Mouse (Mus musculus): ENCODE data around the gene Slc25a21. TPM values are rescaled to one million over a fixed set of nuclear protein-coding genes. Genes with fewer than 3 reads are reported as not detected.

The Slc25a21 gene
- polyA plus RNA-seq, 1 experiment from 2014 or later: 1.2 TPM

DNA sequence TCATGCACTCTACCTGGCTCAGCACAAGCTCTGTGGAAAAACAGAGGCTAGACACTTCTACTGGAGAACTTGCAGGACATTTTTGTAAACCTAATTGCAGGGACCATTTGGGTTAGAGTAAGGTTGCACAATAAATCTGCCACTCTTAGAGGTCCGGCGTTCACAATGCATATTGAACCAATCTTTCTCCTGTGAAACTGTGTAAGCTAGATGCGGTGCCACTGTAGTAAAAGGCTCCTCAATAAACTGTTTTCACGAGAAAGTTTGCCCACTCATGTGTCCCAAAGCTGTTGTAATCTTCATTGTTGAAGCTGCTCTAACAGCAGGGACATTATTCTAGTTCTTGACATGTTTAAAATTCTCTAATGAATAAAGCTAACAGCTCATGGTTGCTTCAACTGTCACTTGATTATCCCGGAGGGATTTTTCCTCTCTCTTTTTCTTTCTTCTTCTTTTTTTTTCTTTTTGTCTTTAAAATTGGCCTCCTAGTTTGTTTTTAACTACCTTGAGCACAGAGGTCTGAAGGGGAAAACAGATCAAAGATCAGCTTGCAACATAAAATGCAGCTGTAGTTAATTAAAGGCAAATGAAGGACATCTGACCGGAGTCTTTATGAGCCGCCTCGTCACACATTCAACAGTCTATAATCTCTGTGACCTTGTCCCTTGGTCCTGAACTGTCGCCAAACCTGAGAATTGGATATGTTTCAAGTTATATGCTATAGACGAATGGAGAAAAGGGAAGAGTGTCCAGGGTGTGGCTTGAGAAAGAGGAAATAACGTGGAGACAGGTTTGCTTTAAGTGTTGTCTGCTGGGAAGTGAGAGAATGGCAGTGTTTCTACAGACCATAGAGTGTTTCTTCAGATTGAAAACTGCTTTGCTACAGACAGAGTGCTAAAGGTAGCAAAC is 245.3 kb downstream of the Slc25a21 start:
- Histone ChIP-seq H3K9ac (ENCODE audit: low read length) (no peak overlapping the region), H3K4me1 (replicated peaks; ENCODE audit: control insufficient read depth, insufficient read depth) (no peaks in the 10 kb centered on the region), H3K4me3 (ENCODE audit: low read depth, low read length) (no peak overlapping the region), H3K36me3 (ENCODE audit: control insufficient read depth, insufficient read depth, low read length) (no peaks in the 10 kb centered on the region), H3K27me3 (ENCODE audit: control insufficient read depth, insufficient read depth, low read length) (no peaks in the 10 kb centered on the region), H3K9me3 (ENCODE audit: control insufficient read depth, low read length) (no peaks in the 10 kb centered on the region), H3K4me2 (replicated peaks; ENCODE audit: low read depth) (no peak overlapping the region), H3K27ac (replicated peaks) (no peak overlapping the region)
- DNase-seq (ENCODE audit: low spot score) (no peak), ATAC-seq (ENCODE audit: low FRiP score, low TSS enrichment) (no peak)
- TF ChIP-seq CTCF (IDR thresholded peaks at IDR 0.05; ENCODE audit: low read depth) (no peak), EP300 (optimal IDR thresholded peaks at IDR 0.05) (no peak)
- 54% methylated on average over 11 of the region's 11 CpGs for WGBS

DNA sequence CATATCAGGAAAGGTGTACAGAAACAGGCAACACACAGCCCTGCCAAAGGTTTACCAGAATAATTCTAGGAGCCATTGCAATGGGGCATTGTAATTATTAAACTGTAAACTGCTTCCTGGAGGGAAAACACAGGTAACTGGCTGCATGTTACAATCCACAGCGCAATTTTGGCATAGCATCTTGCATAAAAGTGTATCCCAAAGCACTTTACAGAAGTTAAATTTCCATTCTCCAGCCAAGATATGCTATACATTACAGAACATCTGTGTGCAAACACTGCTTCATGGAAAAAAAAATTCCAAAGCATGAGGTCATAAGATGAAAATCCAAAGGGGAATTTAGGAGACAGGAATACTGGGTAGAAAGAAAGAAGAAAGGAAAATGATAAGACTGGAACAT is 253.0 kb downstream of the Slc25a21 start:
- Histone ChIP-seq H3K9ac (ENCODE audit: low read length) (no peak overlapping the region), H3K36me3 (ENCODE audit: control insufficient read depth, insufficient read depth, low read length) (no peaks in the 10 kb centered on the region), H3K27ac (replicated peaks) (no peak overlapping the region), H3K4me3 (ENCODE audit: low read depth, low read length) (no peak overlapping the region), H3K27me3 (ENCODE audit: control insufficient read depth, insufficient read depth, low read length) (no peaks in the 10 kb centered on the region), H3K9me3 (ENCODE audit: control insufficient read depth, low read length) (no peaks in the 10 kb centered on the region), H3K4me1 (replicated peaks; ENCODE audit: control insufficient read depth, insufficient read depth) (no peaks in the 10 kb centered on the region), H3K4me2 (replicated peaks; ENCODE audit: low read depth) (no peak overlapping the region)
- whole genome bisulfite sequencing: 76% methylated on average over 1 of the region's 1 CpGs
- ATAC-seq (ENCODE audit: low FRiP score, low TSS enrichment) (no peak), DNase-seq (ENCODE audit: low spot score) (no peak)
- no peak for TF ChIP-seq CTCF (IDR thresholded peaks at IDR 0.05; ENCODE audit: low read depth)
- no peak for TF ChIP-seq EP300 (optimal IDR thresholded peaks at IDR 0.05)

DNA sequence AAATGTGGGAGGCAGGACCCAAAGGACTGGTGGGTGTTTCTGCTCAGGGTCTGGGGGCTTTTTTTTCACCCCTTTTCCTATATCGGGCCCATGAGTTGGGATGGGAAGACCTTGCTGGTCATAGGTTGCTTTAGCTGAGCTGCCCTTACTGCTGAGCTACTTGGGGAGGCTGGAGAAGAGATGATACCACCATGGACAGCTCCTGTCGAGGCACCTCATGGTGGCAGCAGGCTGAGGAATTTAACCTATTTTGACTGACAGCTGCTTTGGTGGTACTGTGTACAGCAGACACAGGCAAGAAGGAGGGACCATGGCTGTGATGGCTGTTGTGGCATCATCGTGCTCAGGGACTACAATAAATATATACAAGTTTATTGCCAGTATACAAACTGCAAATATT is 256.4 kb downstream of the Slc25a21 start:
- no peak for TF ChIP-seq CTCF (IDR thresholded peaks at IDR 0.05; ENCODE audit: low read depth)
- TF ChIP-seq EP300 (optimal IDR thresholded peaks at IDR 0.05): no peak
- no peak for ATAC-seq (ENCODE audit: low FRiP score, low TSS enrichment)
- Histone ChIP-seq H3K4me3 (ENCODE audit: low read depth, low read length) (no peak overlapping the region), H3K36me3 (ENCODE audit: control insufficient read depth, insufficient read depth, low read length) (no peaks in the 10 kb centered on the region), H3K4me1 (replicated peaks; ENCODE audit: control insufficient read depth, insufficient read depth) (no peaks in the 10 kb centered on the region), H3K9ac (ENCODE audit: low read length) (no peak overlapping the region), H3K4me2 (replicated peaks; ENCODE audit: low read depth) (no peak overlapping the region), H3K27me3 (ENCODE audit: control insufficient read depth, insufficient read depth, low read length) (no peaks in the 10 kb centered on the region), H3K27ac (replicated peaks) (no peak overlapping the region), H3K9me3 (ENCODE audit: control insufficient read depth, low read length) (no peaks in the 10 kb centered on the region)
- WGBS: 51% methylated on average over 3 of the region's 3 CpGs
- DNase-seq (ENCODE audit: low spot score): no peak

DNA sequence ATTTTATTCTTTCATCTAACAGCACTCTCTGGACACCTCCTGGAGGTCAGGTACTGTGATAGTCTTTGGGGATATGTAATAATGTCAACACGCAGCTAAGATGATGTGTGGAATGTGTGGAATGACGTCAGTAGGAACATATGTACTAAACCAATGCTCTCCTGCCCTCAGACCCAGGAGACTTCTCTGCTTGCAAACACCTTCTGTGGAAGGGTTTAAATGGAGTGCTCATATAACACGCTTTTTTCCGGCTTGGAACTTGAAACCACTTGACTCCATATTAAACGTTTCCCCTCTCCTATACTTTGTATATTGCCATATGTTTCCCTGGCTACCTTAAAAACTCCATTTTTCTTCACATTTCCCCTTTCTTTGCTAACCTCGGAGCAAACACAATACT is 279.1 kb downstream of the Slc25a21 start:
- Histone ChIP-seq H3K9me3 (ENCODE audit: control insufficient read depth, low read length) (no peaks in the 10 kb centered on the region), H3K4me3 (ENCODE audit: low read depth, low read length) (no peak overlapping the region), H3K27ac (replicated peaks) (no peak overlapping the region), H3K36me3 (ENCODE audit: control insufficient read depth, insufficient read depth, low read length) (no peaks in the 10 kb centered on the region), H3K4me2 (replicated peaks; ENCODE audit: low read depth) (no peak overlapping the region), H3K4me1 (replicated peaks; ENCODE audit: control insufficient read depth, insufficient read depth) (no peaks in the 10 kb centered on the region), H3K27me3 (ENCODE audit: control insufficient read depth, insufficient read depth, low read length) (no peaks in the 10 kb centered on the region), H3K9ac (ENCODE audit: low read length) (no peak overlapping the region)
- no peak for TF ChIP-seq EP300 (optimal IDR thresholded peaks at IDR 0.05)
- no peak for TF ChIP-seq CTCF (IDR thresholded peaks at IDR 0.05; ENCODE audit: low read depth)
- WGBS: 73% methylated on average over 6 of the region's 6 CpGs
- no peak for DNase-seq (ENCODE audit: low spot score)
- no peak for ATAC-seq (ENCODE audit: low FRiP score, low TSS enrichment)

DNA sequence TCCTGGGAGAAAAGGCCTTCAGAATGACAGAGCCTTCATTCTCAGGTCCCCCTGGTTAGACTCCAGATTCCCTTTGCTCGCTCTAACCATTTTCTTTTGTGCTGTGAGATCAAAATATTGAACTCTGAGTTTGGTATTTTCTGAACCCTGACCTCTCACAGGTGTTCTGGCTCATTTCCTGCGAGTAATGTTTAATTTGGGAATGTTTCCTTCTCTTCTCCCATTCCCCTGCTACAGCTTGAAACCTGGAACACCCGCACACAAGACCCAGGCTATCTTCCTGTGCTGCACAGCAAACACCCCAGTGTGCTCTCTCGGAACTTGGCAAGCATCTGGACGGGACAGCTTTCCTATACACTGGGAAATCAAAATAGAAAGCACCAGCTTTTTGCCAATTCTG is 290.8 kb downstream of the Slc25a21 start:
- no peak overlapping the region for H3K9ac ChIP-seq (ENCODE audit: low read length)
- no peak for TF ChIP-seq CTCF (IDR thresholded peaks at IDR 0.05; ENCODE audit: low read depth)
- no peak for TF ChIP-seq EP300 (optimal IDR thresholded peaks at IDR 0.05)
- no peak overlapping the region for H3K4me3 ChIP-seq (ENCODE audit: low read depth, low read length)
- H3K4me1 ChIP-seq (replicated peaks; ENCODE audit: control insufficient read depth, insufficient read depth): no peaks in the 10 kb centered on the region
- WGBS: 51% methylated on average over 5 of the region's 5 CpGs
- no peak overlapping the region for H3K4me2 ChIP-seq (replicated peaks; ENCODE audit: low read depth)
- no peak overlapping the region for H3K27ac ChIP-seq (replicated peaks)
- DNase-seq (ENCODE audit: low spot score) (no peak), ATAC-seq (ENCODE audit: low FRiP score, low TSS enrichment) (no peak)
- H3K27me3 ChIP-seq (ENCODE audit: control insufficient read depth, insufficient read depth, low read length): no peaks in the 10 kb centered on the region
- no peaks in the 10 kb centered on the region for H3K9me3 ChIP-seq (ENCODE audit: control insufficient read depth, low read length)
- H3K36me3 ChIP-seq (ENCODE audit: control insufficient read depth, insufficient read depth, low read length): no peaks in the 10 kb centered on the region

DNA sequence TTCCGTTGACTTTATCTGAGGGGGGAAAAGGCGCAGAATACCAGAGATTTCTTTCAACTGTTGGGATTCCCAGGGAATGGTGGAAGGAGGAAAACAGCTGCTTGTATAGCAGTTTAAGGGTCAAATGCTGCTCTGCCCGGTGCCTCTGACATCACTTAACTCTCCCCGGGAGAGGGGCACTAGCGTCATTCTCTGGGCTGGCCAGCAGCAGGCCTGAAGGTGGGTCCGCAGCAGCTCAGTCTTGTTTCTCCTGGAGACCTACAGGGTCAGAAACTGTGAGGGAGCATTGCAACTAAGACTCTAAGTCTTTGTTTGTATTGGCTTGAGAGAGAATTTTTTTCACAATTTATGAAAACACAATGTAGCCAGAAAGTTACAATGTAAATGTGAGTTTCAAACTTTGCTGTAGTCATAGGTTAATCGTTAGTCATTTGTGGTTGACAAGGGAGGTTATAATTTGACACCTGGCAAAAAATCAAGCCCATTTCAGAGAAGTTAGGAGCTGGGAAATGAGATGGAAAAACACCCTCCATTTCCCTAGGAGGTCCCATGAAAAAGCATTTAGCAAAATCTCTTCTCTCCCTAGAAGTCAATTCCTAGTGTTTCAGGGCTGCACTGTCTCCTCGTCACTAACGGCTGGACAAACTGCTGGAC is 291.5 kb downstream of the Slc25a21 start:
- Histone ChIP-seq H3K9me3 (ENCODE audit: control insufficient read depth, low read length) (no peaks in the 10 kb centered on the region), H3K36me3 (ENCODE audit: control insufficient read depth, insufficient read depth, low read length) (no peaks in the 10 kb centered on the region), H3K4me1 (replicated peaks; ENCODE audit: control insufficient read depth, insufficient read depth) (no peaks in the 10 kb centered on the region), H3K9ac (ENCODE audit: low read length) (no peak overlapping the region), H3K27me3 (ENCODE audit: control insufficient read depth, insufficient read depth, low read length) (no peaks in the 10 kb centered on the region), H3K4me3 (ENCODE audit: low read depth, low read length) (no peak overlapping the region), H3K4me2 (replicated peaks; ENCODE audit: low read depth) (no peak overlapping the region), H3K27ac (replicated peaks) (no peak overlapping the region)
- TF ChIP-seq CTCF (IDR thresholded peaks at IDR 0.05; ENCODE audit: low read depth) (no peak), EP300 (optimal IDR thresholded peaks at IDR 0.05) (no peak)
- DNase-seq (ENCODE audit: low spot score) (no peak), ATAC-seq (ENCODE audit: low FRiP score, low TSS enrichment) (no peak)
- 48% methylated on average over 9 of the region's 9 CpGs for WGBS
